Mouse (Mus musculus) limb, embryonic 13.5 days (tissue): ENCODE results near the gene Lims1. TPM values are rescaled to one million over a fixed set of nuclear protein-coding genes. Genes with fewer than 3 reads are reported as not detected.
"Not testable (repeated sequence)": the region's sequence is repeated elsewhere in the genome, so short reads cannot be mapped to it uniquely, and the experiment has no call there.

ENCODE experiments used
- ATAC-seq: fragments of 200-750 bp; cut with Nextera tagmentation; 2 replicates; pipeline ENCODE4 v1.8.0; 2017; ENCODE audit warnings: low read depth, moderate number of reproducible peaks, moderate TSS enrichment; ENCODE audit not compliant: low FRiP score
- H3K27ac ChIP-seq: fragments of 300-500 bp; sonication (generic); 2 replicates; pipeline ENCODE4 v1.5.1; 2015; ENCODE audit warnings: inconsistent platforms, mild to moderate bottlenecking, moderate library complexity
- H3K27me3 ChIP-seq: fragments of 300-500 bp; sonication (generic); 2 replicates; pipeline ENCODE4 v1.6.1; 2015; ENCODE audit warnings: mild to moderate bottlenecking, inconsistent platforms
- H3K36me3 ChIP-seq: fragments of 300-500 bp; sonication (generic); 2 replicates; pipeline ENCODE4 v1.6.1; 2015; ENCODE audit warnings: inconsistent platforms, mild to moderate bottlenecking, moderate library complexity
- H3K4me1 ChIP-seq: fragments of 300-500 bp; sonication (generic); 2 replicates; pipeline ENCODE4 v1.6.1; 2015; ENCODE audit warnings: inconsistent platforms
- H3K4me2 ChIP-seq: fragments of 300-500 bp; sonication (generic); replicated peaks from 2 replicates; pipeline ENCODE4 v1.6.1; 2015; ENCODE audit warnings: inconsistent platforms, mild to moderate bottlenecking, moderate library complexity
- H3K4me3 ChIP-seq: fragments of 300-500 bp; sonication (generic); 2 replicates; pipeline ENCODE4 v1.5.1; 2015; ENCODE audit warnings: moderate library complexity, mild to moderate bottlenecking, inconsistent platforms
- H3K9ac ChIP-seq: fragments of 300-500 bp; sonication (generic); 2 replicates; pipeline ENCODE4 v1.6.1; 2015; ENCODE audit warnings: mild to moderate bottlenecking, inconsistent platforms
- H3K9me3 ChIP-seq: fragments of 300-500 bp; sonication (generic); 2 replicates; pipeline ENCODE4 v1.6.1; 2016; ENCODE audit warnings: inconsistent platforms
- WGBS: fragments of 180-500 bp; shearing (Covaris S2); methylation state at CpG from one replicate; pipeline ENCODE4 v1.1.7; 2015; 5-methylcytosine and 5-hydroxymethylcytosine counted together
- polyA plus RNA-seq: library from polyadenylated mRNA; unstranded; fragments of >200 nt; fragmentation: Nextera tagmentation; extraction: Ambion mirVana; gene quantifications from 2 replicates; pipeline ENCODE4 v1.2.1, GENCODE M21; 2015

The Lims1 gene
- polyA plus RNA-seq, 1 experiment from 2014 or later, result 141 TPM

- H3K4me2 ChIP-seq, ATAC-seq, H3K27me3 ChIP-seq, H3K27ac ChIP-seq, H3K4me3 ChIP-seq, H3K9ac ChIP-seq, H3K36me3 ChIP-seq, H3K9me3 ChIP-seq: not testable (repeated sequence)
- WGBS, result 93% methylated on average over 6 of the region's 6 CpGs
- H3K4me1 ChIP-seq, result peaks cover 24% of the 10 kb centered on the region
Measured at GRCm38 (mm10) chr10:58327836-58328235, 4.6 kb downstream of the Lims1 start.

GRCm38 (mm10) chr10:58328517-58329108 is 5.3 kb downstream of the Lims1 start:
- no peak overlapping the region for H3K4me3 ChIP-seq
- no peak overlapping the region for H3K4me2 ChIP-seq
- no peaks in the 10 kb centered on the region for H3K27me3 ChIP-seq
- H3K4me1 ChIP-seq, result peaks cover 24% of the 10 kb centered on the region
- WGBS, result 89% methylated on average over 8 of the region's 8 CpGs
- no peaks in the 10 kb centered on the region; the same call in 1 of the 2 replicates for H3K36me3 ChIP-seq
- no peaks in the 10 kb centered on the region for H3K9me3 ChIP-seq
- no peak overlapping the region for H3K9ac ChIP-seq
- no peak overlapping the region for H3K27ac ChIP-seq
- no peak for ATAC-seq

- H3K27me3 ChIP-seq, result no peaks in the 10 kb centered on the region
- no peak overlapping the region for H3K4me3 ChIP-seq
- no peak for ATAC-seq
- H3K9ac ChIP-seq, result no peak overlapping the region
- no peaks in the 10 kb centered on the region; the same call in 1 of the 2 replicates for H3K36me3 ChIP-seq
- H3K9me3 ChIP-seq, result no peaks in the 10 kb centered on the region
- no peak overlapping the region for H3K27ac ChIP-seq
- H3K4me2 ChIP-seq, result no peak overlapping the region
- peaks cover 13% of the 10 kb centered on the region for H3K4me1 ChIP-seq
Measured at GRCm38 (mm10) chr10:58330635-58331034, 7.4 kb downstream of the Lims1 start.

- H3K4me2 ChIP-seq, result no peak overlapping the region
- peaks cover 2% of the 10 kb centered on the region; the same call in 1 of the 2 replicates for H3K4me1 ChIP-seq
- no peak for ATAC-seq
Measured at GRCm38 (mm10) chr10:58331741-58332140, 8.5 kb downstream of the Lims1 start.

GRCm38 (mm10) chr10:58333414-58333813 is 10.1 kb downstream of the Lims1 start:
- no peak overlapping the region for H3K4me2 ChIP-seq
- no peaks in the 10 kb centered on the region for H3K27me3 ChIP-seq
- H3K9ac ChIP-seq, result no peak overlapping the region
- H3K27ac ChIP-seq, result no peak overlapping the region
- 84% methylated on average over 5 of the region's 5 CpGs for WGBS
- no peaks in the 10 kb centered on the region for H3K9me3 ChIP-seq
- no peaks in the 10 kb centered on the region for H3K4me1 ChIP-seq
- no peak overlapping the region for H3K4me3 ChIP-seq
- H3K36me3 ChIP-seq, result no peaks in the 10 kb centered on the region; the same call in 1 of the 2 replicates
- ATAC-seq, result no peak

More at GRCm38 (mm10) chr10:58331741-58332140, 8.5 kb downstream of the Lims1 start:
- Histone ChIP-seq H3K9ac (no peak overlapping the region), H3K4me3 (no peak overlapping the region), H3K36me3 (no peaks in the 10 kb centered on the region; the same call in 1 of the 2 replicates), H3K27ac (no peak overlapping the region), H3K27me3 (no peaks in the 10 kb centered on the region), H3K9me3 (no peaks in the 10 kb centered on the region)

GRCm38 (mm10) chr10:58336156-58336555 is 12.9 kb downstream of the Lims1 start:
- 88% methylated on average over 1 of the region's 1 CpGs for WGBS

GRCm38 (mm10) chr10:58337091-58337490 is 13.8 kb downstream of the Lims1 start:
- H3K9me3 ChIP-seq, H3K27ac ChIP-seq, H3K36me3 ChIP-seq, H3K4me1 ChIP-seq, H3K9ac ChIP-seq, ATAC-seq, H3K4me2 ChIP-seq, H3K4me3 ChIP-seq, H3K27me3 ChIP-seq: not testable (repeated sequence)
- 93% methylated on average over 4 of the region's 4 CpGs for WGBS

More at GRCm38 (mm10) chr10:58336156-58336555, 12.9 kb downstream of the Lims1 start:
- Histone ChIP-seq H3K4me3 (no peak overlapping the region), H3K4me2 (no peak overlapping the region), H3K36me3 (peaks cover 5% of the 10 kb centered on the region), H3K27me3 (no peaks in the 10 kb centered on the region), H3K9ac (no peak overlapping the region), H3K4me1 (peaks cover 2% of the 10 kb centered on the region; the same call in 1 of the 2 replicates), H3K27ac (no peak overlapping the region), H3K9me3 (no peaks in the 10 kb centered on the region; the same call in 1 of the 2 replicates)
- ATAC-seq, result no peak

GRCm38 (mm10) chr10:58338590-58338989 is 15.3 kb downstream of the Lims1 start:
- Histone ChIP-seq H3K9me3 (no peaks in the 10 kb centered on the region; the same call in 1 of the 2 replicates), H3K9ac (no peak overlapping the region), H3K27ac (no peak overlapping the region), H3K36me3 (peaks cover 5% of the 10 kb centered on the region), H3K27me3 (no peaks in the 10 kb centered on the region), H3K4me1 (peaks cover 10% of the 10 kb centered on the region), H3K4me2 (no peak overlapping the region), H3K4me3 (no peak overlapping the region)
- 49% methylated on average over 1 of the region's 1 CpGs for WGBS
- no peak for ATAC-seq

- ATAC-seq, result peak; percentile 5; the same call in 1 of the 2 replicates
- H3K9me3 ChIP-seq, result no peaks in the 10 kb centered on the region; the same call in 1 of the 2 replicates
- H3K27me3 ChIP-seq, result no peaks in the 10 kb centered on the region
- H3K27ac ChIP-seq, result peak overlapping the region; percentile 55; the same call in 1 of the 2 replicates
- H3K4me2 ChIP-seq, result no peak overlapping the region
- no peak overlapping the region for H3K9ac ChIP-seq
- H3K36me3 ChIP-seq, result peaks cover 5% of the 10 kb centered on the region
- no peak overlapping the region for H3K4me3 ChIP-seq
- 47% methylated on average over 2 of the region's 2 CpGs for WGBS
- H3K4me1 ChIP-seq, result peaks cover 10% of the 10 kb centered on the region
Measured at GRCm38 (mm10) chr10:58341685-58342084, 18.4 kb downstream of the Lims1 start.

GRCm38 (mm10) chr10:58342199-58342598 is 18.9 kb downstream of the Lims1 start:
- no peak for ATAC-seq
- H3K4me3 ChIP-seq, result no peak overlapping the region
- H3K4me1 ChIP-seq, result peaks cover 10% of the 10 kb centered on the region
- 85% methylated on average over 2 of the region's 2 CpGs for WGBS
- H3K9me3 ChIP-seq, result no peaks in the 10 kb centered on the region; the same call in 1 of the 2 replicates
- H3K27ac ChIP-seq, result peak overlapping the region; percentile 55; the same call in 1 of the 2 replicates
- H3K36me3 ChIP-seq, result peaks cover 5% of the 10 kb centered on the region
- H3K27me3 ChIP-seq, result no peaks in the 10 kb centered on the region
- H3K4me2 ChIP-seq, result no peak overlapping the region
- H3K9ac ChIP-seq, result no peak overlapping the region

- Histone ChIP-seq H3K4me1 (peaks cover 10% of the 10 kb centered on the region), H3K9ac (no peak overlapping the region), H3K36me3 (peaks cover 10% of the 10 kb centered on the region), H3K4me3 (no peak overlapping the region), H3K9me3 (no peaks in the 10 kb centered on the region; the same call in 1 of the 2 replicates), H3K27ac (no peak overlapping the region), H3K27me3 (no peaks in the 10 kb centered on the region), H3K4me2 (no peak overlapping the region)
- WGBS, result 95% methylated on average over 3 of the region's 3 CpGs
- no peak for ATAC-seq
Measured at GRCm38 (mm10) chr10:58343552-58343951, 20.3 kb downstream of the Lims1 start.

- peaks cover 4% of the 10 kb centered on the region for H3K36me3 ChIP-seq
- no peak overlapping the region for H3K27ac ChIP-seq
- 88% methylated on average over 3 of the region's 3 CpGs for WGBS
- H3K4me2 ChIP-seq, result no peak overlapping the region
- H3K4me3 ChIP-seq, result no peak overlapping the region
- no peak overlapping the region for H3K9ac ChIP-seq
- H3K27me3 ChIP-seq, result no peaks in the 10 kb centered on the region
- H3K9me3 ChIP-seq, result no peaks in the 10 kb centered on the region
- no peak for ATAC-seq
- peaks cover 10% of the 10 kb centered on the region; the same call in 1 of the 2 replicates for H3K4me1 ChIP-seq
Measured at GRCm38 (mm10) chr10:58350600-58350999, 27.3 kb downstream of the Lims1 start.

GRCm38 (mm10) chr10:58351670-58352069 is 28.4 kb downstream of the Lims1 start:
- H3K9me3 ChIP-seq, result no peaks in the 10 kb centered on the region
- H3K9ac ChIP-seq, result no peak overlapping the region
- H3K27ac ChIP-seq, result no peak overlapping the region
- no peaks in the 10 kb centered on the region for H3K27me3 ChIP-seq
- WGBS, result 78% methylated on average over 2 of the region's 2 CpGs
- no peak overlapping the region for H3K4me2 ChIP-seq
- ATAC-seq, result no peak
- H3K36me3 ChIP-seq, result peaks cover 4% of the 10 kb centered on the region
- H3K4me1 ChIP-seq, result peaks cover 10% of the 10 kb centered on the region; the same call in 1 of the 2 replicates
- no peak overlapping the region for H3K4me3 ChIP-seq
